Comparison of ENCODE assay signal across 8 mouse cellular contexts in genomic region chr4:140814241-140815225, GRCm38 (mm10). TPM values are rescaled to one million over a fixed set of nuclear protein-coding genes. Genes with fewer than 3 reads are reported as not detected.
DNase-seq lines count a peak whose midpoint lies in the region; ATAC-seq and TF ChIP-seq lines count a peak whose summit lies in the region.

No protein-coding gene starts in this region.

- no peak overlapping the region for H3K27ac ChIP-seq in testis, adult 2 months (ENCODE audit: control insufficient read depth, insufficient read depth, low read depth, low read length)
- no peak overlapping the region for H3K27ac ChIP-seq in hindbrain, embryonic 11.5 days (ENCODE audit: low read depth, low read length)
- H3K27ac ChIP-seq in limb, embryonic 12.5 days: peak overlapping the region; percentile 88
- no peak overlapping the region for H3K27ac ChIP-seq in midbrain, embryonic 11.5 days (ENCODE audit: low read depth, low read length)
- H3K27ac ChIP-seq in stomach, embryonic 15.5 days: no peak overlapping the region

- peaks cover 20% of the 10 kb centered on the region for H3K4me1 ChIP-seq in testis, adult 2 months (ENCODE audit: control insufficient read depth, insufficient read depth, low read length)
- H3K4me1 ChIP-seq in hindbrain, embryonic 11.5 days (replicated peaks; ENCODE audit: control insufficient read depth, insufficient read depth, low read length): no peaks in the 10 kb centered on the region; the same call in 1 of the 2 replicates
- peaks cover 46% of the 10 kb centered on the region for H3K4me1 ChIP-seq in limb, embryonic 12.5 days (replicated peaks)
- H3K4me1 ChIP-seq in midbrain, embryonic 11.5 days (ENCODE audit: control insufficient read depth, insufficient read depth, low read length): 0 out of 2 replicates have a peak, but pooled peaks cover 3% of the 10 kb centered on the region
- peaks cover 33% of the 10 kb centered on the region for H3K4me1 ChIP-seq in stomach, embryonic 15.5 days

- DNase-seq in testis, postnatal 14 days (ENCODE audit: low spot score): no peak
- peak; percentile 43 for DNase-seq in hindbrain, embryonic 11.5 days (ENCODE audit: low spot score)
- peak; percentile 90 for DNase-seq in midbrain, embryonic 11.5 days (ENCODE audit: low spot score, missing footprints)
- no peak for DNase-seq in left cerebral cortex, adult 9 months (ENCODE audit: low spot score in 2 of 2)

- no peak for TF ChIP-seq CTCF in testis, adult 2 months (IDR thresholded peaks at IDR 0.05; ENCODE audit: control insufficient read depth, insufficient read depth, insufficient replicate concordance, low read depth, low read length)

- peak overlapping the region; percentile 47 for H3K4me3 ChIP-seq in testis, adult 2 months (ENCODE audit: control insufficient read depth, low read depth, low read length)
- peak overlapping the region; percentile 20 for H3K4me3 ChIP-seq in hindbrain, embryonic 11.5 days (ENCODE audit: low read depth, low read length)
- peak overlapping the region; percentile 47 for H3K4me3 ChIP-seq in limb, embryonic 12.5 days (replicated peaks)
- peak overlapping the region; percentile 22 for H3K4me3 ChIP-seq in midbrain, embryonic 11.5 days (ENCODE audit: low read depth, low read length)
- peak overlapping the region; percentile 41 for H3K4me3 ChIP-seq in stomach, embryonic 15.5 days (replicated peaks)

- H3K9me3 ChIP-seq in hindbrain, embryonic 11.5 days (ENCODE audit: control insufficient read depth, low read length): no peaks in the 10 kb centered on the region
- H3K9me3 ChIP-seq in limb, embryonic 12.5 days: no peaks in the 10 kb centered on the region
- H3K9me3 ChIP-seq in midbrain, embryonic 11.5 days (ENCODE audit: control insufficient read depth, low read length): no peaks in the 10 kb centered on the region
- no peaks in the 10 kb centered on the region for H3K9me3 ChIP-seq in stomach, embryonic 15.5 days

- peak overlapping the region; percentile 40 for H3K4me2 ChIP-seq in hindbrain, embryonic 11.5 days (replicated peaks; ENCODE audit: low read depth, low read length)
- peak overlapping the region; percentile 77 for H3K4me2 ChIP-seq in limb, embryonic 12.5 days
- H3K4me2 ChIP-seq in midbrain, embryonic 11.5 days: peak overlapping the region; percentile 45
- H3K4me2 ChIP-seq in stomach, embryonic 15.5 days: peak overlapping the region; percentile 76

- H3K9ac ChIP-seq in hindbrain, embryonic 11.5 days (ENCODE audit: low read depth, low read length): peak overlapping the region; percentile 28; the same call in 1 of the 2 replicates
- peak overlapping the region; percentile 57 for H3K9ac ChIP-seq in limb, embryonic 12.5 days (replicated peaks)
- peak overlapping the region; percentile 27; the same call in 1 of the 2 replicates for H3K9ac ChIP-seq in midbrain, embryonic 11.5 days (ENCODE audit: low read length)
- no peak overlapping the region for H3K9ac ChIP-seq in stomach, embryonic 15.5 days

- no peaks in the 10 kb centered on the region for H3K27me3 ChIP-seq in testis, adult 2 months (ENCODE audit: control insufficient read depth, insufficient read depth, low read length)
- no peaks in the 10 kb centered on the region for H3K27me3 ChIP-seq in hindbrain, embryonic 11.5 days (ENCODE audit: control insufficient read depth, insufficient read depth, low read length)
- no peaks in the 10 kb centered on the region for H3K27me3 ChIP-seq in limb, embryonic 12.5 days
- H3K27me3 ChIP-seq in midbrain, embryonic 11.5 days (ENCODE audit: control insufficient read depth, insufficient read depth, low read length): no peaks in the 10 kb centered on the region; the same call in none of the 2 replicates
- no peaks in the 10 kb centered on the region; the same call in 1 of the 2 replicates for H3K27me3 ChIP-seq in stomach, embryonic 15.5 days (replicated peaks)

- TF ChIP-seq POLR2A in testis, adult 2 months (IDR thresholded peaks at IDR 0.05; ENCODE audit: control insufficient read depth, low read depth, low read length): no peak

- H3K36me3 ChIP-seq in testis, adult 2 months (ENCODE audit: control insufficient read depth, insufficient read depth, low read length): no peaks in the 10 kb centered on the region
- H3K36me3 ChIP-seq in hindbrain, embryonic 11.5 days (ENCODE audit: control insufficient read depth, insufficient read depth, low read length): no peaks in the 10 kb centered on the region
- no peaks in the 10 kb centered on the region for H3K36me3 ChIP-seq in limb, embryonic 12.5 days
- no peaks in the 10 kb centered on the region for H3K36me3 ChIP-seq in midbrain, embryonic 11.5 days (ENCODE audit: control insufficient read depth, insufficient read depth, low read length)
- no peaks in the 10 kb centered on the region for H3K36me3 ChIP-seq in stomach, embryonic 15.5 days

- 26% methylated on average over 36 of the region's 36 CpGs for WGBS in hindbrain, embryonic 11.5 days
- WGBS in limb, embryonic 12.5 days: 25% methylated on average over 36 of the region's 36 CpGs
- 27% methylated on average over 36 of the region's 36 CpGs for WGBS in midbrain, embryonic 11.5 days
- 25% methylated on average over 36 of the region's 36 CpGs for WGBS in stomach, embryonic 15.5 days

- ATAC-seq in erythroblast, adult 5-6 weeks (replicated peaks; ENCODE audit: low FRiP score, poor library complexity, severe bottlenecking): peak; percentile 78
- no peak for ATAC-seq in hindbrain, embryonic 11.5 days (ENCODE audit: low FRiP score)
- peak; percentile 58 for ATAC-seq in limb, embryonic 12.5 days (ENCODE audit: insufficient number of reproducible peaks, insufficient read depth, low FRiP score, low TSS enrichment, low read depth)
- ATAC-seq in midbrain, embryonic 11.5 days (ENCODE audit: low FRiP score): no peak
- ATAC-seq in stomach, embryonic 15.5 days (ENCODE audit: insufficient read depth, low FRiP score, low read depth): peak; percentile 64

RNA-seq across cellular contexts. Expression of gene Padi3, which starts 4.1 kb away (rescaled TPM):
- 1.7 TPM in 2 replicates for polyA plus RNA-seq in testis, adult 2 months (2012; rRNA removed)
- total RNA-seq in erythroblast, adult 5-6 weeks (2015; ENCODE audit: low replicate concordance): not detected in 2 replicates
- total RNA-seq in erythroblast, adult 5-6 weeks (2017; ENCODE audit: low replicate concordance): not detected in 2 replicates
- polyA plus RNA-seq in hindbrain, embryonic 11.5 days (2014; fragmentation: Nextera tagmentation; extraction: Ambion mirVana): not detected in 2 replicates
- 0.28 and 0.37 TPM in 2 replicates for polyA plus RNA-seq in limb, embryonic 12.5 days (2016; fragmentation: Nextera tagmentation; extraction: Ambion mirVana)
- 0.06 TPM in 1 of 2 replicates, not detected in the other for polyA plus RNA-seq in midbrain, embryonic 11.5 days (2014; fragmentation: Nextera tagmentation; extraction: Ambion mirVana)
- 0.09 and 0.18 TPM in 2 replicates for polyA plus RNA-seq in stomach, embryonic 15.5 days (2015; fragmentation: Nextera tagmentation; extraction: Ambion mirVana)

RNA-seq across cellular contexts. Expression of gene Padi1, which starts 31.0 kb away (rescaled TPM):
- polyA plus RNA-seq in testis, adult 2 months (2012; rRNA removed): 0.47 and 0.58 TPM in 2 replicates
- total RNA-seq in erythroblast, adult 5-6 weeks (2015; ENCODE audit: low replicate concordance): not detected in 2 replicates
- total RNA-seq in erythroblast, adult 5-6 weeks (2017; ENCODE audit: low replicate concordance): not detected in 2 replicates
- 0.05 and 0.08 TPM in 2 replicates for polyA plus RNA-seq in hindbrain, embryonic 11.5 days (2014; fragmentation: Nextera tagmentation; extraction: Ambion mirVana)
- polyA plus RNA-seq in limb, embryonic 12.5 days (2016; fragmentation: Nextera tagmentation; extraction: Ambion mirVana): 0.38 and 0.39 TPM in 2 replicates
- polyA plus RNA-seq in midbrain, embryonic 11.5 days (2014; fragmentation: Nextera tagmentation; extraction: Ambion mirVana): 0.04 and 0.07 TPM in 2 replicates
- 0.19 and 0.23 TPM in 2 replicates for polyA plus RNA-seq in stomach, embryonic 15.5 days (2015; fragmentation: Nextera tagmentation; extraction: Ambion mirVana)

RNA-seq across cellular contexts. Expression of gene Padi4, which starts 40.5 kb away (rescaled TPM):
- polyA plus RNA-seq in testis, adult 2 months (2012; rRNA removed): 0.61 and 0.87 TPM in 2 replicates
- total RNA-seq in erythroblast, adult 5-6 weeks (2015; ENCODE audit: low replicate concordance): 17.6 and 18.6 TPM in 2 replicates
- 11.6 and 13.5 TPM in 2 replicates for total RNA-seq in erythroblast, adult 5-6 weeks (2017; ENCODE audit: low replicate concordance)
- polyA plus RNA-seq in hindbrain, embryonic 11.5 days (2014; fragmentation: Nextera tagmentation; extraction: Ambion mirVana): 0.25 and 0.37 TPM in 2 replicates
- polyA plus RNA-seq in limb, embryonic 12.5 days (2016; fragmentation: Nextera tagmentation; extraction: Ambion mirVana): not detected in 2 replicates
- 0.26 and 0.27 TPM in 2 replicates for polyA plus RNA-seq in midbrain, embryonic 11.5 days (2014; fragmentation: Nextera tagmentation; extraction: Ambion mirVana)
- polyA plus RNA-seq in stomach, embryonic 15.5 days (2015; fragmentation: Nextera tagmentation; extraction: Ambion mirVana): 1.7 and 2.8 TPM in 2 replicates

Comparison
In these comparisons a context has a peak if more than half of its experiments do, and no peak if none do; other contexts are left out.
1. DNase-seq: peak in hindbrain, embryonic 11.5 days (single experiment) and midbrain, embryonic 11.5 days (single experiment); none in testis, postnatal 14 days (single experiment) and left cerebral cortex, adult 9 months (0 of 2).
2. ATAC-seq: peak in erythroblast, adult 5-6 weeks (single experiment), limb, embryonic 12.5 days (single experiment) and stomach, embryonic 15.5 days (single experiment); none in hindbrain, embryonic 11.5 days (single experiment) and midbrain, embryonic 11.5 days (single experiment).
3. Peak in every context shown above with its lines, with median percentiles within 50 percentile points of each other: H3K4me3 ChIP-seq and H3K4me2 ChIP-seq.